Mouse (Mus musculus) megakaryocyte, embryonic 14.5 days (primary cell): ENCODE results near the gene Ick.

Source experiments
- FLI1 ChIP-seq: IDR thresholded peaks from 2 replicates; pipeline ENCODE4 v1.6.1; 2012; ENCODE audit warnings: low read length, inconsistent platforms, mixed read lengths
- GATA1 ChIP-seq: IDR thresholded peaks from 3 replicates; pipeline ENCODE4 v1.6.1; 2012; ENCODE audit warnings: mixed read lengths, low read length, inconsistent platforms, borderline replicate concordance

DNA sequence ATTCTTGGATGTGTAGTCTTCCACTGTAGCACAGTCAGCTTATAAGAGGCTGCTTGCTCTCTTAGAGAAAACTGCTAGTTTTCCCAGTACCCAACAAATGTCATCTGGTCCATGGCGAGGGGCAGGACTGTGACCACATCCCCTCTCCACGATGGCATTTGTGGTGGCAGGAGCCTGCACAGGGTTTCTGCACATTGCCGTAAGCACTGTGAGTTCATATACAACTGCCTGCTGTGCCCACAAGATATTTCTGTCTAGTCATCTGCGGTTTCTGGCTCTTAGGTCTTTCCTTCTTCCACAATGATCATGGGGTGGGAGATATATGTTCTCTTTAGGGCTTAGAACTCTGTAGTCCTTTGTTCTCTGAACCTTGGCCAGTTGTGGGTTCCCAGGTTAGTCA, 37.4 kb upstream of the Ick start:
- TF ChIP-seq GATA1 (no peak), FLI1 (no peak)
